ENCODE assay signal across 8 mouse cellular contexts in the genomic region with DNA sequence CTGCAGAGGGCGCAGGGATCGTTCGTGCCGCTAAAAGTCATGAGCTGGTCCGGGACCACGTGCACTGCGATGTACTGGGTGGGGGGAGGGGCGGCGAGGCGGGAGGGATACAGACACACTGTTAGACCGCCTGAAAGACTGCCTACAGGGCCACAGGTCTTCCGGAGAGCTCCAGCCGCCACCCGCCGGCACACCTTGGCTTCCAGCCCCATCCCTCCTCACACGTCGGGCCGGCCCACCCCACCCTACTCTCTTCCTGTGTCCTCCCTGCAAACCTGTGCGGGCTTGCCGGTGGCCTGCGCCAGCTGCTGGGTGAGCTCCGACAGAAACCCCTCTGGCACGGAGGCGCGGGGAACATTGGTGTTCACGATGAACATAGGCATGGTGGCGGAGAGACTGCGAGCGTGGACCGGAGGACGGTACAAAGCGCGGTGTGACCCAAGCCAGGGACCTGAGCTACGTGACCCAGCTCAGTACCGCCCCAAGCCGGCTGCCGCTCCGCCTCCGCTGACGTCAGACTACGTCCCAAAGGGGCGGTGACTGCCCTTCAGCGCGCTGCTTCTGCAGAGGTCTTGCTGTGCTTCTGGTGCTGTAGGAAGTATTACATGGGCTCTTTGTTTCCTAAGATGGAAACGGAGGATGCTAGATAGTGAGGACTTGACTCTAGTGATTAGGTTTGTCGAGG. TPM values are rescaled to one million over a fixed set of nuclear protein-coding genes. Genes with fewer than 3 reads are reported as not detected.
DNase-seq lines count a peak whose midpoint lies in the region; ATAC-seq and TF ChIP-seq lines count a peak whose summit lies in the region.
"Not testable (repeated sequence)": the region's sequence is repeated elsewhere in the genome, so short reads cannot be mapped to it uniquely, and the experiment has no call there.

A gene (minus strand): TSS at position 455 of the 685 bp plus-strand sequence.

- peaks cover 7 to 14% of the 10 kb centered on the region in 2 experiments; a peak in 3 of 4 replicates for H3K4me1 ChIP-seq in MEL (ENCODE audit: control insufficient read depth in 1 of 2, insufficient read depth in 2 of 2, low read length in 2 of 2)
- H3K4me1 ChIP-seq in cerebellum, adult 2 months (ENCODE audit: control insufficient read depth, insufficient read depth, low read length); lung, postnatal 0 days (ENCODE audit: insufficient read depth, low read depth, low read length): not testable (repeated sequence)

- TF ChIP-seq RAD21 in MEL (IDR thresholded peaks at IDR 0.05; ENCODE audit: low read depth, low read length), result not testable (repeated sequence)

- not testable (repeated sequence) for H3K9me3 ChIP-seq in MEL (replicated peaks; ENCODE audit: insufficient read depth, low read length); lung, postnatal 0 days (ENCODE audit: low read length)

- WGBS in cerebellum, adult 2 months, result under 1% methylated on average over 44 of the region's 46 CpGs
- 0% methylated on average over 33 of the region's 46 CpGs for WGBS in lung, postnatal 0 days

- peak; percentile 99 to 100 for ATAC-seq in hematopoietic stem cell, adult 5-6 weeks (replicated peaks in 1 of 2; ENCODE audit: insufficient read depth in 1 of 2, low FRiP score in 2 of 2, low TSS enrichment in 1 of 2, low read depth in 1 of 2, poor library complexity in 2 of 2, severe bottlenecking in 2 of 2)
- peak; percentile 99 for ATAC-seq in lung, postnatal 0 days

- not testable (repeated sequence) for TF ChIP-seq EP300 in MEL (IDR thresholded peaks at IDR 0.05; ENCODE audit: low read depth in 1 of 2, low read length in 2 of 2); lung, postnatal 0 days (IDR thresholded peaks at IDR 0.05)

- H3K4me2 ChIP-seq in lung, postnatal 0 days (replicated peaks; ENCODE audit: low read depth, low read length), result peak within 1 kb of the TSS; percentile 85

- DNase-seq in MEL (ENCODE audit: low read depth, low spot score), result peak; percentile 96
- peak; percentile 90 to 91 for DNase-seq in cerebellum, adult 2 months
- peak; percentile 95 for DNase-seq in forelimb bud, embryonic 11.5 days (ENCODE audit: low read depth, low spot score)
- DNase-seq in layer of hippocampus, adult 9-11 months, result peak; percentile 86
- DNase-seq in lung, postnatal 0 days (ENCODE audit: low spot score), result peak; percentile 93
- peak; percentile 71 for DNase-seq in ovary, postnatal 14 days (ENCODE audit: low spot score)
- peak; percentile 90 for DNase-seq in thymus, postnatal 14 days

- peaks cover 0 to 18% of the 10 kb centered on the region in 2 experiments; a peak in 2 of 4 replicates for H3K36me3 ChIP-seq in MEL (ENCODE audit: control insufficient read depth in 1 of 2, insufficient read depth in 2 of 2, low read length in 2 of 2)
- not testable (repeated sequence) for H3K36me3 ChIP-seq in lung, postnatal 0 days (ENCODE audit: insufficient read depth, low read length)

- not testable (repeated sequence) for TF ChIP-seq CTCF in MEL (IDR thresholded peaks at IDR 0.05 in 2 of 3, conservative IDR thresholded peaks at IDR 0.05 in 1 of 3; ENCODE audit: control insufficient read depth in 1 of 3, insufficient read depth in 1 of 3, low read depth in 2 of 3, low read length in 3 of 3, poor library complexity in 1 of 3, severe bottlenecking in 1 of 3); cerebellum, adult 2 months (IDR thresholded peaks at IDR 0.05; ENCODE audit: borderline replicate concordance, insufficient read depth, low read depth, low read length)
- peak; percentile 35 for TF ChIP-seq CTCF in lung, postnatal 0 days (IDR thresholded peaks at IDR 0.05)

- peaks cover 16% of the 10 kb centered on the region for H3K79me2 ChIP-seq in MEL (ENCODE audit: control insufficient read depth, insufficient read depth, low read length, poor library complexity)

- H3K4me3 ChIP-seq in MEL (ENCODE audit: control insufficient read depth in 1 of 2, insufficient read depth in 1 of 2, low read depth in 2 of 2, low read length in 2 of 2), result peak within 1 kb of the TSS; percentile 62 to 80
- H3K4me3 ChIP-seq in cerebellum, adult 2 months (replicated peaks; ENCODE audit: insufficient read depth, low read depth, low read length), result peak within 1 kb of the TSS; percentile 75
- H3K4me3 ChIP-seq in lung, postnatal 0 days (ENCODE audit: low read depth, low read length), result peak within 1 kb of the TSS; percentile 63

- H3K27me3 ChIP-seq in MEL (ENCODE audit: control insufficient read depth in 1 of 2, insufficient read depth in 2 of 2, low read length in 2 of 2); cerebellum, adult 2 months (ENCODE audit: control insufficient read depth, insufficient read depth, low read length); lung, postnatal 0 days (replicated peaks; ENCODE audit: insufficient read depth, low read length): not testable (repeated sequence)

- H3K27ac ChIP-seq in MEL (ENCODE audit: control insufficient read depth, low read depth, low read length), result peak within 1 kb of the TSS; percentile 43
- H3K27ac ChIP-seq in cerebellum, adult 2 months (ENCODE audit: insufficient read depth, low read length), result peak within 1 kb of the TSS; percentile 57
- H3K27ac ChIP-seq in lung, postnatal 0 days (ENCODE audit: low read length), result peak within 1 kb of the TSS; percentile 71

- H3K9ac ChIP-seq in MEL (ENCODE audit: control insufficient read depth, low read depth, low read length, poor library complexity, severe bottlenecking), result peak within 1 kb of the TSS; percentile 73
- peak within 1 kb of the TSS; percentile 34; the same call in 1 of the 2 replicates for H3K9ac ChIP-seq in lung, postnatal 0 days (replicated peaks; ENCODE audit: low read depth)

- peak in 1 of 2 experiments; percentile 93; a peak in 2 of 4 replicates for TF ChIP-seq POLR2A in MEL (IDR thresholded peaks at IDR 0.05; ENCODE audit: control insufficient read depth in 1 of 2, insufficient read depth in 1 of 2, low read depth in 1 of 2, low read length in 2 of 2, poor library complexity in 1 of 2)
- TF ChIP-seq POLR2A in cerebellum, adult 2 months (IDR thresholded peaks at IDR 0.05; ENCODE audit: borderline replicate concordance, insufficient read depth, low read length), result peak; percentile 98

TF ChIP-seq in MEL, 35 proteins besides CTCF, POLR2A, EP300 and RAD21:
- TF ChIP-seq HCFC1 (IDR thresholded peaks at IDR 0.05; ENCODE audit: low read depth, low read length) (peak; percentile 59), POLR2AphosphoS2 (IDR thresholded peaks at IDR 0.05; ENCODE audit: low read length) (peak; percentile 81), SIN3A (IDR thresholded peaks at IDR 0.05; ENCODE audit: low read length) (peak; percentile 73), CHD1 (IDR thresholded peaks at IDR 0.05; ENCODE audit: low read depth, low read length) (peak; percentile 63; the same call in 1 of the 2 replicates), NELFE (IDR thresholded peaks at IDR 0.05; ENCODE audit: low read depth, low read length) (peak; percentile 85), USF1 (IDR thresholded peaks at IDR 0.05; ENCODE audit: low read depth, low read length) (0 out of 2 replicates have a peak, but pooled peaks have one; percentile 10), TCF12 (IDR thresholded peaks at IDR 0.05; ENCODE audit: low read depth, low read length) (peak; percentile 51; the same call in 1 of the 2 replicates), TBP (IDR thresholded peaks at IDR 0.05; ENCODE audit: low read depth, low read length) (peak; percentile 74), ETS1 (IDR thresholded peaks at IDR 0.05; ENCODE audit: low read depth, low read length) (0 out of 2 replicates have a peak, but pooled peaks have one; percentile 7), MXI1 (IDR thresholded peaks at IDR 0.05; ENCODE audit: low read depth, low read length) (peak; percentile 89; the same call in 1 of the 2 replicates), ZMIZ1 (IDR thresholded peaks at IDR 0.05; ENCODE audit: low read depth, low read length) (peak; percentile 88)

RNA-seq across cellular contexts. Expression of the gene that starts here (rescaled TPM):
- total RNA-seq in MEL (2012; rRNA removed), result 862 and 1,292 TPM in 2 replicates
- 1,000 to 10,000 TPM in 1 of 2 experiments, 100 to 1,000 TPM in 1; 817 to 2,606 TPM for polyA plus RNA-seq in MEL (2012; ENCODE audit: insufficient read depth in 1 of 2, insufficient read length in 2 of 2, low read depth in 1 of 2, low replicate concordance in 2 of 2, missing spikeins in 1 of 2)
- polyA plus RNA-seq in cerebellum, adult 2 months (2012; rRNA removed), result 1,309 and 1,339 TPM in 2 replicates
- total RNA-seq in hematopoietic stem cell, adult 5-6 weeks (2017), result 339 and 626 TPM in 2 replicates
- 280 and 356 TPM in 2 replicates for polyA plus RNA-seq in lung, postnatal 0 days (2015; fragmentation: Nextera tagmentation; extraction: Ambion mirVana)

Comparison
In these comparisons a context has a peak if more than half of its experiments do, and no peak if none do; other contexts are left out.
1. Peak in every context shown above with its lines: DNase-seq, ATAC-seq, H3K4me3 ChIP-seq and H3K27ac ChIP-seq.